Mouse (Mus musculus): ENCODE data around the gene Dennd5b.

GRCm38 (mm10) chr6:148994327-148994999 lies 107.0 kb downstream of the Dennd5b start:
- no peak for TF ChIP-seq CTCF (IDR thresholded peaks at IDR 0.05; ENCODE audit: borderline replicate concordance, control insufficient read depth, extremely low read depth, insufficient read depth, low read length, poor library complexity)
- no peak for TF ChIP-seq POLR2A (IDR thresholded peaks at IDR 0.05; ENCODE audit: control insufficient read depth, extremely low read depth, insufficient read depth, low read length, poor library complexity)

All from thymus, adult 2 months (tissue).